Mouse (Mus musculus) cerebellum, adult 11 months (tissue): Measurements from ENCODE around the gene Tnnc2.
A peak's percentile ranks its signal among the peaks of the same experiment; 100 is the strongest.
"Not testable (repeated sequence)": the region's sequence is repeated elsewhere in the genome, so short reads cannot be mapped to it uniquely, and the experiment has no call there.

Experiments used
- DNase-seq: peaks from one replicate; pipeline ENCODE4 v3.0.0; 2022

Tnnc2 gene

GRCm38 (mm10) chr2:164779481-164780086 lies at the start of gene Tnnc2:
TSS of gene Tnnc2 (minus strand) at chr2:164779967.
- DNase-seq = no peak

- no peak for DNase-seq
Measured at GRCm38 (mm10) chr2:164829090-164829489, 49.3 kb upstream of the Tnnc2 start.

- DNase-seq = no peak
Measured at GRCm38 (mm10) chr2:164828437-164828836, 48.7 kb upstream of the Tnnc2 start, which contains the start of gene Spata25. TSS of gene Spata25 (minus strand) at chr2:164828537.

GRCm38 (mm10) chr2:164827146-164827850 lies 47.5 kb upstream of the Tnnc2 start:
- no peak for DNase-seq

- no peak for DNase-seq
Measured at GRCm38 (mm10) chr2:164825521-164825920, 45.8 kb upstream of the Tnnc2 start.

GRCm38 (mm10) chr2:164823969-164824368 lies 44.2 kb upstream of the Tnnc2 start:
- DNase-seq = no peak

- DNase-seq = no peak
Measured at GRCm38 (mm10) chr2:164823181-164823585, 43.4 kb upstream of the Tnnc2 start.

GRCm38 (mm10) chr2:164822636-164823165 lies 42.9 kb upstream of the Tnnc2 start, which contains the start of gene Zswim1:
TSS of gene Zswim1 (plus strand) at chr2:164822686.
- peak; percentile 100 for DNase-seq

GRCm38 (mm10) chr2:164821060-164821459 lies 41.3 kb upstream of the Tnnc2 start:
- no peak for DNase-seq

- no peak for DNase-seq
Measured at GRCm38 (mm10) chr2:164817703-164818102, 37.9 kb upstream of the Tnnc2 start.

- DNase-seq = no peak
Measured at GRCm38 (mm10) chr2:164817206-164817605, 37.4 kb upstream of the Tnnc2 start.

GRCm38 (mm10) chr2:164815821-164816220 lies 36.1 kb upstream of the Tnnc2 start:
- DNase-seq = no peak

- DNase-seq = no peak
Measured at GRCm38 (mm10) chr2:164815348-164815747, 35.6 kb upstream of the Tnnc2 start.

GRCm38 (mm10) chr2:164813557-164813956 lies 33.8 kb upstream of the Tnnc2 start:
- no peak for DNase-seq

- no peak for DNase-seq
Measured at GRCm38 (mm10) chr2:164806614-164807013, 26.8 kb upstream of the Tnnc2 start.

- no peak for DNase-seq
Measured at GRCm38 (mm10) chr2:164805332-164805718, 25.6 kb upstream of the Tnnc2 start.

- peak; percentile 98 for DNase-seq
Measured at GRCm38 (mm10) chr2:164804533-164805331, 25.0 kb upstream of the Tnnc2 start, which contains the start of the genes Acot8 and Zswim3. TSS of gene Acot8 (minus strand) at chr2:164804882. TSS of gene Zswim3 (plus strand) at chr2:164805098.

- no peak for DNase-seq
Measured at GRCm38 (mm10) chr2:164803921-164804313, 24.1 kb upstream of the Tnnc2 start.

- DNase-seq = no peak
Measured at GRCm38 (mm10) chr2:164803201-164803920, 23.6 kb upstream of the Tnnc2 start.

- DNase-seq = no peak
Measured at GRCm38 (mm10) chr2:164800252-164801004, 20.7 kb upstream of the Tnnc2 start.

GRCm38 (mm10) chr2:164798554-164798953 lies 18.8 kb upstream of the Tnnc2 start:
- not testable (repeated sequence) for DNase-seq

- no peak for DNase-seq
Measured at GRCm38 (mm10) chr2:164795868-164796267, 16.1 kb upstream of the Tnnc2 start.
